Mouse (Mus musculus) stomach, embryonic 16.5 days (tissue): ENCODE measurements around the gene Rfxap. TPM values are rescaled to one million over a fixed set of nuclear protein-coding genes. Genes with fewer than 3 reads are reported as not detected.
A peak's percentile ranks its signal among the peaks of the same experiment; 100 is the strongest.

Experiments used
- ATAC-seq: fragments of 200-750 bp; cut with Nextera tagmentation; 2 replicates; pipeline ENCODE4 v1.8.0; 2017; ENCODE audit warnings: moderate number of reproducible peaks, moderate TSS enrichment; ENCODE audit not compliant: insufficient read depth, low FRiP score
- H3K27ac ChIP-seq: fragments of 300-500 bp; sonication (generic); 2 replicates; pipeline ENCODE4 v1.5.1; 2014; ENCODE audit warnings: low read length
- H3K27me3 ChIP-seq: fragments of 300-500 bp; sonication (generic); 2 replicates; pipeline ENCODE4 v1.6.1; 2014; ENCODE audit warnings: low read length, control low read depth, mixed read lengths; ENCODE audit not compliant: control insufficient read depth, insufficient read depth
- H3K36me3 ChIP-seq: fragments of 300-500 bp; sonication (generic); 2 replicates; pipeline ENCODE4 v1.6.1; 2014; ENCODE audit warnings: low read length; ENCODE audit not compliant: control insufficient read depth, insufficient read depth
- H3K4me1 ChIP-seq: fragments of 300-500 bp; sonication (generic); 2 replicates; pipeline ENCODE4 v1.6.1; 2014; ENCODE audit warnings: low read length, control low read depth, mixed read lengths; ENCODE audit not compliant: control insufficient read depth, insufficient read depth
- H3K4me2 ChIP-seq: fragments of 300-500 bp; sonication (generic); 2 replicates; pipeline ENCODE4 v1.6.1; 2014; ENCODE audit warnings: low read depth, low read length, mixed read lengths
- H3K4me3 ChIP-seq: fragments of 300-500 bp; sonication (generic); replicated peaks from 2 replicates; pipeline ENCODE4 v1.5.1; 2014; ENCODE audit warnings: mild to moderate bottlenecking, low read length
- H3K9ac ChIP-seq: fragments of 300-500 bp; sonication (generic); 2 replicates; pipeline ENCODE4 v1.6.1; 2014; ENCODE audit warnings: low read length
- H3K9me3 ChIP-seq: fragments of 300-500 bp; sonication (generic); replicated peaks from 2 replicates; pipeline ENCODE4 v1.6.1; 2016; ENCODE audit warnings: low read length, control low read depth; ENCODE audit not compliant: control insufficient read depth
- WGBS: fragments of 180-500 bp; shearing (Covaris S2); extraction: QIAGEN DNeasy Blood & Tissue Kit; methylation state at CpG from one replicate; pipeline ENCODE4 v1.1.7; 2014; 5-methylcytosine and 5-hydroxymethylcytosine counted together
- polyA plus RNA-seq: library from polyadenylated mRNA; unstranded; fragments of >200 nt; fragmentation: Nextera tagmentation; extraction: Ambion mirVana; gene quantifications from 2 replicates; pipeline ENCODE4 v1.2.1, GENCODE M21; 2015

The Rfxap gene
- polyA plus RNA-seq, 1 experiment from 2014 or later = 19.0 TPM

DNA sequence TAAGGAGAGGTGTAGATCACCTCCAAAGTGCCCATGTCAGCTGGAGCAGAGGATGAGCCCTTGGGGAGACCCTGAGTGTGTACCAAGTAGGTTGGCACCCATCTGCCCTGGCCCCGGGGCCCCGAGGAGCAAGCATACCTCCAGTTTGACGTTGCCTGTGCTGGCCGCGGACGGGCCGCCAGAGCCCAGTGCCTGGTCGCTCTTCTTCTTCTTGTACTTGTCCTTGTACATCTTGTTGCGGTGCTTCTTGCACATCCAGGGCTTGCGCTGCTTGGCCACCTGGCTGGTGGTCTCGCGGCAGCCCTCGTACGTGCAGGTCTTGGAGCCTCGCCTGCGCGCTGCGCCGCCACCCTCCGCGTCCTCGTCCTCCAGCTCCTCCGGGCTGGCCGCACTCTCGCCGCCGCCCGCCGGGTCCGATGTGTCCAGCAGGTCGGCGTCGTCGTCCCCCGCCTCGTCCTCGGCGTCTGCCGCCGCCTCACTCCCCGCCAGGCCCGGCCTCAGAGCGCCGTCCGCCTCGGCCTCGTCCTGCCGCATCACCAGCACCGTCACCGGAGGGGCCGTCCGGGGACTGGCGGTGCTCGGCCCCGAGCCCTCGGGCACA, 430 bp downstream of the Rfxap start:
- peak; percentile 76 for ATAC-seq
- Histone ChIP-seq H3K4me1 (peaks cover 11% of the 10 kb centered on the region), H3K4me3 (peak overlapping the region; percentile 55), H3K27me3 (no peaks in the 10 kb centered on the region), H3K36me3 (peaks cover 9% of the 10 kb centered on the region; the same call in 1 of the 2 replicates), H3K9me3 (no peaks in the 10 kb centered on the region), H3K4me2 (peak overlapping the region; percentile 55), H3K27ac (peak overlapping the region; percentile 94), H3K9ac (peak overlapping the region; percentile 98)
- under 1% methylated on average over 46 of the region's 56 CpGs for whole genome bisulfite sequencing

GRCm38 (mm10) chr3:54803713-54804112, 3.9 kb downstream of the Rfxap start:
- H3K4me3 ChIP-seq = no peak overlapping the region
- H3K27ac ChIP-seq = no peak overlapping the region
- peaks cover 11% of the 10 kb centered on the region for H3K4me1 ChIP-seq
- H3K27me3 ChIP-seq = no peaks in the 10 kb centered on the region
- no peak for ATAC-seq
- 91% methylated on average over 8 of the region's 8 CpGs for WGBS
- H3K9me3 ChIP-seq = no peaks in the 10 kb centered on the region
- no peak overlapping the region for H3K4me2 ChIP-seq
- H3K36me3 ChIP-seq = peaks cover 9% of the 10 kb centered on the region; the same call in 1 of the 2 replicates
- no peak overlapping the region for H3K9ac ChIP-seq

DNA sequence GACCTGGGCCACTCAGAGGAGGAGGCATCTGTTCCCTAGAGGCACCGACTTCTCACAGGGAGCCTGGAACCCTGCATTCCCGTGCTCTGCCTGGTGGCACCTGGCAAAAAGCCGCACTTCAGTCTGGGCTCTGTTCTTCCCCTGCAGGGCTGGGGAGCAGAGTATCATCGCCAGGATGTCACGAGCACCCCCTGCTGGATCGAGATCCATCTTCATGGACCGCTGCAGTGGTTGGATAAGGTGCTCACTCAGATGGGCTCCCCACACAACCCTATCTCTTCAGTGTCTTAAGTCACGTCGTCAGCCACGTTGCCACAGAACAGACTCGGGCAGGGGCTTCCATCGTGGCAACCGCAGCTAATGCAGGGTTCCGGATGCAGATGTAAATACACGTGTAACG, 10.4 kb downstream of the Rfxap start:
- peak; percentile 77; the same call in 1 of the 2 replicates for ATAC-seq
- H3K4me2 ChIP-seq = no peak overlapping the region
- no peaks in the 10 kb centered on the region; the same call in 1 of the 2 replicates for H3K36me3 ChIP-seq
- H3K27ac ChIP-seq = no peak overlapping the region
- H3K9ac ChIP-seq = no peak overlapping the region
- H3K4me1 ChIP-seq = no peaks in the 10 kb centered on the region
- no peak overlapping the region for H3K4me3 ChIP-seq
- H3K9me3 ChIP-seq = peaks cover 11% of the 10 kb centered on the region; the same call in 1 of the 2 replicates
- no peaks in the 10 kb centered on the region for H3K27me3 ChIP-seq
- 28% methylated on average over 16 of the region's 16 CpGs for WGBS

- H3K9me3 ChIP-seq = peaks cover 11% of the 10 kb centered on the region; the same call in 1 of the 2 replicates
- no peaks in the 10 kb centered on the region for H3K27me3 ChIP-seq
- H3K9ac ChIP-seq = no peak overlapping the region
- no peaks in the 10 kb centered on the region; the same call in 1 of the 2 replicates for H3K36me3 ChIP-seq
- ATAC-seq = no peak
- H3K4me1 ChIP-seq = no peaks in the 10 kb centered on the region
- no peak overlapping the region for H3K4me3 ChIP-seq
- H3K27ac ChIP-seq = no peak overlapping the region
- H3K4me2 ChIP-seq = no peak overlapping the region
- WGBS = 96% methylated on average over 1 of the region's 1 CpGs
Observed at GRCm38 (mm10) chr3:54795806-54796205, 11.8 kb downstream of the Rfxap start.

- Histone ChIP-seq H3K4me3 (no peak overlapping the region), H3K36me3 (no peaks in the 10 kb centered on the region; the same call in 1 of the 2 replicates), H3K27ac (no peak overlapping the region), H3K9me3 (peaks cover 11% of the 10 kb centered on the region; the same call in 1 of the 2 replicates), H3K9ac (no peak overlapping the region), H3K27me3 (no peaks in the 10 kb centered on the region), H3K4me1 (no peaks in the 10 kb centered on the region), H3K4me2 (no peak overlapping the region)
- ATAC-seq = no peak
- 94% methylated on average over 5 of the region's 5 CpGs for WGBS
Observed at GRCm38 (mm10) chr3:54795379-54795778, 12.2 kb downstream of the Rfxap start.

DNA sequence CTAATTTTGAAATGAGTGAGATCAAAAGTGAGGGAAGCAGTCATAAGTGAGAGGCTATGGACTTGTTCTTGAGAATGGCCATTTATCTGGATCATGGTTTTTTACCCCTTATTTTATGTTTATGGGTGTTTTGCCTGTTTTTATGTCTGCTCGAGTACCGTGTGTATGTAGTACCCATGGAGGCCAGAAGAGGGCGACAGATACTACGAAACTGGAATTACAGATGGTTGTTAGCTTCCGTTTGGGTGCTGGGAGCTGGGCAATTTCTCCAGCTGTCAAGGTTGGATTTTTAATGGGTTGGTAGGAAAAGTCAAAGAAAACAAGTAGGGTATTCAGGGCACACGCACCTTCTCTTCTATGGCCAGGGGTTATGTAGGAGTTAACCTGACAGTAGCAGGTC, 13.8 kb downstream of the Rfxap start:
- H3K9me3 ChIP-seq = peaks cover 11% of the 10 kb centered on the region; the same call in 1 of the 2 replicates
- H3K9ac ChIP-seq = no peak overlapping the region
- H3K27ac ChIP-seq = no peak overlapping the region
- no peaks in the 10 kb centered on the region; the same call in 1 of the 2 replicates for H3K36me3 ChIP-seq
- ATAC-seq = no peak
- no peak overlapping the region for H3K4me3 ChIP-seq
- no peak overlapping the region for H3K4me2 ChIP-seq
- no peaks in the 10 kb centered on the region for H3K4me1 ChIP-seq
- 87% methylated on average over 6 of the region's 6 CpGs for WGBS
- H3K27me3 ChIP-seq = no peaks in the 10 kb centered on the region

- H3K4me2 ChIP-seq = no peak overlapping the region
- H3K4me1 ChIP-seq = no peaks in the 10 kb centered on the region
- WGBS = 52% methylated on average over 10 of the region's 10 CpGs
- no peak overlapping the region for H3K4me3 ChIP-seq
- no peak overlapping the region for H3K27ac ChIP-seq
- H3K9ac ChIP-seq = no peak overlapping the region
- no peaks in the 10 kb centered on the region for H3K27me3 ChIP-seq
- H3K36me3 ChIP-seq = no peaks in the 10 kb centered on the region; the same call in 1 of the 2 replicates
- ATAC-seq = peak; percentile 81
- H3K9me3 ChIP-seq = peaks cover 11% of the 10 kb centered on the region; the same call in 1 of the 2 replicates
Observed at GRCm38 (mm10) chr3:54791822-54792677, 15.5 kb downstream of the Rfxap start.

GRCm38 (mm10) chr3:54790601-54791000, 17.0 kb downstream of the Rfxap start:
- WGBS = 65% methylated on average over 2 of the region's 2 CpGs
- H3K4me2 ChIP-seq = no peak overlapping the region
- H3K27me3 ChIP-seq = no peaks in the 10 kb centered on the region
- H3K4me1 ChIP-seq = no peaks in the 10 kb centered on the region
- no peak overlapping the region for H3K9ac ChIP-seq
- ATAC-seq = no peak
- no peak overlapping the region for H3K27ac ChIP-seq
- no peaks in the 10 kb centered on the region; the same call in 1 of the 2 replicates for H3K36me3 ChIP-seq
- H3K4me3 ChIP-seq = no peak overlapping the region
- H3K9me3 ChIP-seq = peaks cover 11% of the 10 kb centered on the region; the same call in 1 of the 2 replicates
